Mouse (Mus musculus) liver, adult 2 months (tissue): ENCODE data around the gene Gm5089. TPM values are rescaled to one million over a fixed set of nuclear protein-coding genes. Genes with fewer than 3 reads are reported as not detected.

Experiments used
- DNase-seq: peaks from one replicate; pipeline ENCODE4 v3.0.0-alpha.2; 2011; ENCODE audit warnings: low read depth, low spot score; ENCODE audit errors: extremely low read depth
- H3K27ac ChIP-seq: fragments of 200-500 bp; replicated peaks from 2 replicates; pipeline ENCODE4 v1.5.1; 2012; ENCODE audit warnings: low read depth, mild to moderate bottlenecking, control low read depth, inconsistent platforms, low read length; ENCODE audit not compliant: insufficient read depth
- H3K27me3 ChIP-seq: fragments of 200-500 bp; 2 replicates; pipeline ENCODE4 v1.6.1; 2012; ENCODE audit warnings: mild to moderate bottlenecking, moderate library complexity, low read length, inconsistent platforms; ENCODE audit not compliant: control insufficient read depth, insufficient read depth
- H3K36me3 ChIP-seq: fragments of 200-500 bp; 2 replicates; pipeline ENCODE4 v1.6.1; 2012; ENCODE audit warnings: low read length, inconsistent platforms; ENCODE audit not compliant: control insufficient read depth, insufficient read depth
- H3K4me1 ChIP-seq: fragments of 200-500 bp; 2 replicates; pipeline ENCODE4 v1.6.1; 2011; ENCODE audit warnings: low read length; ENCODE audit not compliant: control insufficient read depth, insufficient read depth
- H3K4me3 ChIP-seq: fragments of 200-500 bp; 2 replicates; pipeline ENCODE4 v1.5.1; 2011; ENCODE audit warnings: low read depth, mild to moderate bottlenecking, control low read depth, low read length, moderate library complexity; ENCODE audit not compliant: insufficient read depth
- H3K79me2 ChIP-seq: fragments of 200-500 bp; 2 replicates; pipeline ENCODE4 v1.6.1; 2012; ENCODE audit warnings: inconsistent platforms, mild to moderate bottlenecking, low read length, moderate library complexity; ENCODE audit not compliant: control insufficient read depth, insufficient read depth
- H3K9ac ChIP-seq: fragments of 200-500 bp; 2 replicates; pipeline ENCODE4 v1.6.1; 2012; ENCODE audit warnings: low read depth, mild to moderate bottlenecking, control low read depth, inconsistent platforms, low read length
- CTCF ChIP-seq: fragments of 200-500 bp; IDR thresholded peaks from 2 replicates; pipeline ENCODE4 v1.5.1; 2011; ENCODE audit warnings: low read depth, low read length, control low read depth
- POLR2A ChIP-seq: fragments of 200-500 bp; IDR thresholded peaks from 2 replicates; pipeline ENCODE4 v1.6.1; 2011; ENCODE audit warnings: low read length, control low read depth; ENCODE audit not compliant: insufficient read depth; ENCODE audit errors: extremely low read depth
- WGBS: fragments of 180-500 bp; shearing (Covaris S2); methylation state at CpG from one replicate; pipeline ENCODE4 v1.1.7; 2018; 5-methylcytosine and 5-hydroxymethylcytosine counted together
- polyA plus RNA-seq: library from polyadenylated mRNA; depleted of rRNA; stranded (reverse); fragments of >200 nt; gene quantifications from 2 replicates; pipeline ENCODE4 v1.2.3, GENCODE M21; 2012
- total RNA-seq: library from RNA; depleted of rRNA; stranded (reverse); fragments of >200 nt; gene quantifications from 2 replicates; pipeline ENCODE4 v1.2.3, GENCODE M21; 2014

The Gm5089 gene
- total and polyA plus RNA-seq, 2 experiments: not detected

- Histone ChIP-seq H3K27ac (no peak overlapping the region), H3K4me1 (no peaks in the 10 kb centered on the region; the same call in 1 of the 2 replicates), H3K4me3 (no peak overlapping the region), H3K36me3 (no peaks in the 10 kb centered on the region), H3K79me2 (no peaks in the 10 kb centered on the region), H3K27me3 (peaks cover 15% of the 10 kb centered on the region; the same call in 1 of the 2 replicates), H3K9ac (no peak overlapping the region)
- DNase-seq: no peak
- TF ChIP-seq CTCF: no peak
- TF ChIP-seq POLR2A: no peak
- 73% methylated on average over 10 of the region's 10 CpGs for WGBS
These were observed 4.1 kb upstream of the Gm5089 start for GRCm38 (mm10) chr14:122454901-122455561.

- Histone ChIP-seq H3K9ac (no peak overlapping the region), H3K79me2 (no peaks in the 10 kb centered on the region), H3K27ac (no peak overlapping the region), H3K4me1 (no peaks in the 10 kb centered on the region; the same call in 1 of the 2 replicates), H3K4me3 (no peak overlapping the region), H3K27me3 (peaks cover 15% of the 10 kb centered on the region; the same call in 1 of the 2 replicates), H3K36me3 (no peaks in the 10 kb centered on the region)
- DNase-seq: no peak
- WGBS: 27% methylated on average over 12 of the region's 12 CpGs
- TF ChIP-seq CTCF (no peak), POLR2A (no peak)
These were observed 3.3 kb upstream of the Gm5089 start for GRCm38 (mm10) chr14:122453996-122454738.

DNA sequence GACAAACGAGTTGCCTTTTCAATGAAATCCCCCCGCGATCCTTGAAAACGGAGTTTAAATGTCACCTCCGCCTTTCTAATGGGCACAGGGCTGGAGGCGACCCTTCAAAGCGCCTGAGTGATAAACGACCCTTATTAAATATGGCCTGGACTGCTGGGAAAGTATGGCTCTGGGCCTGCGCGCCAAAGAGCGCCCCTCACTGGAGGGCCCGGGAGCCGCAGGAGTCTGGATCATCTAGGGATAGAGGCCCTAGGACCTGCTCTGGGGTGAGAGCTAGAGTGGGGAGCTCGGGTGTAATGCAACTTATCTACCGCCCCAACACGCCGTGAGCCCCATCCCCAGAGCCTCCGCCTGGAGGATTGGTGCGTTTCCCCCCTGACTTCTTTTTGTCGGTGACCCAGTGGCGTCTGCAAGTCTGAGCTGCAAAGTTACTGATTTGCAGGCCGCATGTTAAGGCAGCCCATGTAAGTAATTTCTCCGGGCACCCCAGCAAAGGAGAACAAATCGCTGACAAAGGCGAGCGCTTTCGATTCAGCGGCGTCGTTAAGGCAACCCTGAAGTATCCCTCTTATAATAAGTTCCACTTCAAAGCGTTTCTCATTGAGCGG is 2.6 kb upstream of the Gm5089 start:
- H3K27me3 ChIP-seq: peaks cover 15% of the 10 kb centered on the region; the same call in 1 of the 2 replicates
- no peaks in the 10 kb centered on the region for H3K79me2 ChIP-seq
- DNase-seq: no peak
- H3K4me1 ChIP-seq: no peaks in the 10 kb centered on the region; the same call in 1 of the 2 replicates
- TF ChIP-seq CTCF (no peak), POLR2A (no peak)
- no peaks in the 10 kb centered on the region for H3K36me3 ChIP-seq
- 11% methylated on average over 32 of the region's 32 CpGs for WGBS
- H3K4me3 ChIP-seq: no peak overlapping the region
- H3K9ac ChIP-seq: no peak overlapping the region
- H3K27ac ChIP-seq: no peak overlapping the region

GRCm38 (mm10) chr14:122452701-122453387 is 1.9 kb upstream of the Gm5089 start:
- no peaks in the 10 kb centered on the region for H3K79me2 ChIP-seq
- 64% methylated on average over 13 of the region's 13 CpGs for WGBS
- H3K4me3 ChIP-seq: no peak overlapping the region
- H3K27ac ChIP-seq: no peak overlapping the region
- H3K27me3 ChIP-seq: peaks cover 15% of the 10 kb centered on the region; the same call in 1 of the 2 replicates
- H3K36me3 ChIP-seq: no peaks in the 10 kb centered on the region
- TF ChIP-seq POLR2A: no peak
- no peak for TF ChIP-seq CTCF
- DNase-seq: no peak
- H3K4me1 ChIP-seq: no peaks in the 10 kb centered on the region; the same call in 1 of the 2 replicates
- H3K9ac ChIP-seq: no peak overlapping the region

- WGBS: 68% methylated on average over 5 of the region's 5 CpGs
- no peak for DNase-seq
- no peak overlapping the region for H3K4me3 ChIP-seq
- H3K27ac ChIP-seq: no peak overlapping the region
- no peaks in the 10 kb centered on the region for H3K79me2 ChIP-seq
- no peaks in the 10 kb centered on the region for H3K36me3 ChIP-seq
- no peak overlapping the region for H3K9ac ChIP-seq
- H3K27me3 ChIP-seq: peaks cover 15% of the 10 kb centered on the region; the same call in 1 of the 2 replicates
- no peaks in the 10 kb centered on the region; the same call in 1 of the 2 replicates for H3K4me1 ChIP-seq
- no peak for TF ChIP-seq CTCF
- TF ChIP-seq POLR2A: no peak
These were observed 733 bp upstream of the Gm5089 start for GRCm38 (mm10) chr14:122451551-122452145.
